Mouse (Mus musculus) myocyte (in vitro differentiated cells): ENCODE results near the gene Pnmt.

Source experiments
- E2F4 ChIP-seq: IDR thresholded peaks from one replicate; pipeline ENCODE4 v1.6.1; 2011; ENCODE audit warnings: mild to moderate bottlenecking, control low read depth, moderate library complexity; ENCODE audit not compliant: insufficient read depth
- MAX ChIP-seq: IDR thresholded peaks from one replicate; pipeline ENCODE4 v1.6.1; 2011; ENCODE audit warnings: low read depth, mild to moderate bottlenecking, control low read depth
- POLR2A ChIP-seq: IDR thresholded peaks from one replicate; pipeline ENCODE4 v1.6.1; 2011; ENCODE audit warnings: low read depth, mild to moderate bottlenecking, control low read depth, moderate library complexity; ENCODE audit not compliant: insufficient read length
- POLR2AphosphoS2 ChIP-seq: IDR thresholded peaks from one replicate; pipeline ENCODE4 v1.6.1; 2011; ENCODE audit warnings: low read depth, control low read depth; ENCODE audit not compliant: insufficient read length
- SRF ChIP-seq: IDR thresholded peaks from one replicate; pipeline ENCODE4 v1.6.1; 2011; ENCODE audit warnings: low read depth; ENCODE audit not compliant: control insufficient read depth, insufficient read length
- TCF12 ChIP-seq: IDR thresholded peaks from one replicate; pipeline ENCODE4 v1.6.1; 2011; ENCODE audit warnings: mild to moderate bottlenecking, control low read depth; ENCODE audit not compliant: poor library complexity, insufficient read depth, severe bottlenecking
- USF1 ChIP-seq: IDR thresholded peaks from one replicate; pipeline ENCODE4 v1.6.1; 2011; ENCODE audit warnings: low read depth, mild to moderate bottlenecking, control low read depth, moderate library complexity

DNA sequence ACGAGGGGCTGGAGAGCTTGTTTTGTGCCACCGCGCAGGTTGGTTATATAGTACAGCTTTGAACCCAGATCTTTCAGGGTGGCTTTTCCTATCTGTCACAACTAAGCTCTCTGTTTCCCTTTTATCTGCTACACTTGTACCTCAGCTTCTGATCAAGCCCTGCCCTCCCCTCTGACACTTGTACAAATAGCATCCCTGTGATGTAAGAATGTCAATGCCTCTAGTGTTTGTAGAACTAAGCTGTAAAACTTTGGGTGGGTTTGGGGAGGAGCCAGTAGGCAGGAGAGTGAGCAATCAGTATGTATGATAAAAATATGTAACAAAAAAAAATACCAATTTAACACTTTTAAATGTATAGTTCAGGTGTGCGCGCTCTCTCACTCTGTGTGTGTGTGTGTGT lies 21.8 kb upstream of the Pnmt start:
- no peak for TF ChIP-seq POLR2A
- no peak for TF ChIP-seq POLR2AphosphoS2
- no peak for TF ChIP-seq E2F4
- no peak for TF ChIP-seq TCF12
- no peak for TF ChIP-seq USF1
- no peak for TF ChIP-seq MAX
- no peak for TF ChIP-seq SRF
